Comparison of ENCODE assay signal across 9 mouse cellular contexts in genomic region chr4:40839251-40839650, GRCm38 (mm10). TPM values are rescaled to one million over a fixed set of nuclear protein-coding genes. Genes with fewer than 3 reads are reported as not detected.
DNase-seq lines count a peak whose midpoint lies in the region; ATAC-seq lines count a peak whose summit lies in the region.
"Had no signal": no experiment of that assay in that cellular context is flagged by ENCODE, and none has a peak within 500 bp of the region (broad histone marks: within the 10 kb centered on the region; RNA-seq: fewer than 3 reads in every experiment).

No protein-coding gene starts in this region.

- H3K36me3 ChIP-seq in midbrain, embryonic 11.5 days (ENCODE audit: control insufficient read depth, insufficient read depth, low read length): no peaks in the 10 kb centered on the region
- no peaks in the 10 kb centered on the region for H3K36me3 ChIP-seq in midbrain, embryonic 15.5 days (replicated peaks)
- H3K36me3 ChIP-seq: stomach, embryonic 15.5 days had no signal

- 95% methylated on average over 12 of the region's 12 CpGs for WGBS in midbrain, embryonic 11.5 days
- WGBS in midbrain, embryonic 15.5 days: 93% methylated on average over 12 of the region's 12 CpGs

- no peak overlapping the region for H3K4me3 ChIP-seq in midbrain, embryonic 11.5 days (ENCODE audit: low read depth, low read length)
- H3K4me3 ChIP-seq in midbrain, embryonic 15.5 days: no peak overlapping the region
- H3K4me3 ChIP-seq: stomach, embryonic 15.5 days had no signal

- no peaks in the 10 kb centered on the region for H3K27me3 ChIP-seq in midbrain, embryonic 11.5 days (ENCODE audit: control insufficient read depth, insufficient read depth, low read length)
- no peaks in the 10 kb centered on the region for H3K27me3 ChIP-seq in midbrain, embryonic 15.5 days (replicated peaks)
- H3K27me3 ChIP-seq: stomach, embryonic 15.5 days had no signal

- peak; percentile 91 for DNase-seq in heart, adult 11 months
- no peak for DNase-seq in heart, adult 8-10 months (ENCODE audit: low spot score)
- peak; percentile 31 for DNase-seq in midbrain, embryonic 11.5 days (ENCODE audit: low spot score, missing footprints)
- peak; percentile 71 for DNase-seq in yolk sac, embryonic 10.5 days (ENCODE audit: low spot score)
- no peak for DNase-seq in right cerebral cortex, postnatal 25 days

- ATAC-seq in midbrain, embryonic 11.5 days (ENCODE audit: low FRiP score): no peak
- ATAC-seq in midbrain, embryonic 15.5 days (replicated peaks): no peak
- peak; percentile 62 for ATAC-seq in megakaryocyte, adult 5-6 weeks (ENCODE audit: poor library complexity, severe bottlenecking)
- ATAC-seq in cerebellum, adult (ENCODE audit: insufficient number of reproducible peaks, low FRiP score, low TSS enrichment): no peak

- H3K9me3 ChIP-seq in midbrain, embryonic 11.5 days (ENCODE audit: control insufficient read depth, low read length): no peaks in the 10 kb centered on the region
- no peaks in the 10 kb centered on the region for H3K9me3 ChIP-seq in midbrain, embryonic 15.5 days
- H3K9me3 ChIP-seq: stomach, embryonic 15.5 days had no signal

- no peak overlapping the region for H3K4me2 ChIP-seq in midbrain, embryonic 11.5 days
- H3K4me2 ChIP-seq in midbrain, embryonic 15.5 days: no peak overlapping the region
- H3K4me2 ChIP-seq: stomach, embryonic 15.5 days had no signal

- no peak overlapping the region for H3K27ac ChIP-seq in midbrain, embryonic 11.5 days (ENCODE audit: low read depth, low read length)
- H3K27ac ChIP-seq in midbrain, embryonic 15.5 days: no peak overlapping the region
- H3K27ac ChIP-seq: stomach, embryonic 15.5 days had no signal

- H3K9ac ChIP-seq in midbrain, embryonic 11.5 days (ENCODE audit: low read length): no peak overlapping the region
- no peak overlapping the region for H3K9ac ChIP-seq in midbrain, embryonic 15.5 days
- H3K9ac ChIP-seq: stomach, embryonic 15.5 days had no signal

- peaks cover under 1% of the 10 kb centered on the region; the same call in 1 of the 2 replicates for H3K4me1 ChIP-seq in midbrain, embryonic 11.5 days (ENCODE audit: control insufficient read depth, insufficient read depth, low read length)
- peaks cover 3% of the 10 kb centered on the region; the same call in 1 of the 2 replicates for H3K4me1 ChIP-seq in midbrain, embryonic 15.5 days

RNA-seq across cellular contexts. Expression of gene B4galt1, which starts 14.6 kb away (rescaled TPM):
- total RNA-seq in heart, adult 8-10 months (2022): 10 to 100 TPM; 53.9 to 60.3 (median 57.4) TPM
- 13.8 and 14.9 TPM in 2 replicates for polyA plus RNA-seq in midbrain, embryonic 11.5 days (2014; fragmentation: Nextera tagmentation; extraction: Ambion mirVana)
- 7.5 and 7.8 TPM in 2 replicates for polyA plus RNA-seq in midbrain, embryonic 15.5 days (2015; fragmentation: Nextera tagmentation; extraction: Ambion mirVana)
- total RNA-seq in megakaryocyte, adult 5-6 weeks (2015): 75.4 and 79.4 TPM in 2 replicates
- total RNA-seq in megakaryocyte, adult 5-6 weeks (2017): 46.4 and 57.4 TPM in 2 replicates

Comparison
In these comparisons a context has a peak if more than half of its experiments do, and no peak if none do; other contexts are left out.
1. DNase-seq: peak in heart, adult 11 months (single experiment), midbrain, embryonic 11.5 days (single experiment) and yolk sac, embryonic 10.5 days (single experiment); none in heart, adult 8-10 months (single experiment) and right cerebral cortex, postnatal 25 days (single experiment).